Mouse (Mus musculus) kidney, postnatal 4 days (tissue): Measurements from ENCODE around the gene Cpeb1.

Source experiments
- DNase-seq, 2 experiments: peaks; one replicate each; pipeline ENCODE4 v3.0.0; 2021; ENCODE audit warnings: mixed read lengths in 2 of 2

The Cpeb1 gene

DNA sequence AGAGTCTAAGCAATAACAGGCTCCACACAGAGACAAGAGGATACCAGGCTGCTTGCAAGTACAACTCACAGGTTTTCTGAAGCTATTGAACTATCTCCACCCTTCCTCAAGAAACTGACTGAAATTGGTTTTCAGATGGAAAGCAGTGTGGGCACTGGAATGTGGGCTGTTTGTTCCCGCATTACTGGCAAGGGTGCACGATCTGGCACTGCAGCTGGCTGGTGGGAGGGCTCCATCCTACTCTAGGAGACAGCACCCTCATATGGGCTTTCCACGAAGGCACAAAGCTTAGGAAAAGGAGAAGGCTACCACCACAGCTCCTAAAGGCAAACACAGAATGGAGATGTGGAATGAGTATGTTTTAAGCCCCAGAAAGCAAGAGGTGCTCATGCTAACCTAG, 85.5 kb downstream of the Cpeb1 start:
- no peak for DNase-seq

DNA sequence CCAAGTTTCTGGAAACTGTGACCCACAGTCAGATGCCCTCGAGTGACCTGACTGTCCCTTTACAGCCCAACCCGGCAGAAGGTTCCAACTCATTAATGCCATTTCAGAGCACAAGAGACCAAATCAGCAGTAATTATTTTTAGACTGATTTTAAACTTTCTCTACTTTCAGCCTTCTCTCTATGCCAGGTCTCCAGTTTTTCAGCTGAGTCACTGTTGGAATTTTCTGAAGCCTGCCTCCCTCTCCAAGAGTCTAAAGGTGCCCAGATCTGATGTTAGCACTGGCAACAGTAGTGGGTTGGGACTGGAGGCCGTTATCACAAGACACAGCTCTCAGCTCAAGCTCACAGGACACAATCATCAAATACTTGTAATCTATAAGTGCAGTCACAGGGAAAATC, 87.3 kb downstream of the Cpeb1 start:
- no peak for DNase-seq

- no peak for DNase-seq
These were observed 98.3 kb downstream of the Cpeb1 start for GRCm38 (mm10) chr7:81356975-81357374.

DNA sequence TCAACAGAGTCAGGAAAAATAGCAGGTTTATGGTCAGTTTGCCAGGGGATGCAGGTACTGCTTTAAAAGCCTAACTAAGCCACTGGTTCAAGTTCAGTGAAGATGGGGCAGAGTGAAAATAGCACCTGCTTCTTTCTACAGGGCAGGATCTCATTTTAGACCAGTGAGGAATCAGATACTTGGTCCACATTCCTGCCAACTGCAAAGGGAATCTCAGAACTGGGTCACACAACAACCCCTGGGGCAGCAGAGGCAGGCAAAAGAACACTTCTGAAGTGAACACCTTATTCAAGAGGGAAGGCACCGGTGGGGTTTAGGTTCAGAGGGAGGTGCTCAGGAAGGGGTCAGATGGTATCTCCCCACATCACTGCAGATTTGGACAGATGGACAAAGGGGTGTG, 98.9 kb downstream of the Cpeb1 start:
- no peak for DNase-seq

GRCm38 (mm10) chr7:81355746-81356145, 99.5 kb downstream of the Cpeb1 start:
- DNase-seq, result no peak

GRCm38 (mm10) chr7:81351826-81352225, 103.4 kb downstream of the Cpeb1 start:
- no peak for DNase-seq

DNA sequence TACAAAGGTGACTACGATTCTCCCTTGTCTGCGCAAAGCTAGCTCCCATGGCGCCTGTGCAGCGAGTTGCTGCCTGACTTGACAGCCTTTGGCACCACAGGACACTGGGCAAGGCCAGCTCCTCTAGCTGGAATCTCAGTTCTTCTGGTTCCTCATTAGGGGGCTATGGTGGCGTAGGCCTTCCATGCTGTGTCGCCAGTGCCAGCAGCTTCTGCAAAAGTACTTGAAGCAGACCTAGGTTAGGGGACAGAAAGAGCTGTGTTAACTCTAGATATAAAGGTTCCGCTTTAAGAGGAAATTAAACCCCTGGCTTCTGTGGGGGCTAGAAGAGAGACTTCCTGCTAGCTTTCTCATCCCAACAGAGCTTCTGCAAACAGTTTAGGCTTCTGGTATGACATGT, 107.1 kb downstream of the Cpeb1 start:
- DNase-seq, result no peak

- no peak for DNase-seq
These were observed 109.7 kb downstream of the Cpeb1 start for GRCm38 (mm10) chr7:81345447-81346170.

DNA sequence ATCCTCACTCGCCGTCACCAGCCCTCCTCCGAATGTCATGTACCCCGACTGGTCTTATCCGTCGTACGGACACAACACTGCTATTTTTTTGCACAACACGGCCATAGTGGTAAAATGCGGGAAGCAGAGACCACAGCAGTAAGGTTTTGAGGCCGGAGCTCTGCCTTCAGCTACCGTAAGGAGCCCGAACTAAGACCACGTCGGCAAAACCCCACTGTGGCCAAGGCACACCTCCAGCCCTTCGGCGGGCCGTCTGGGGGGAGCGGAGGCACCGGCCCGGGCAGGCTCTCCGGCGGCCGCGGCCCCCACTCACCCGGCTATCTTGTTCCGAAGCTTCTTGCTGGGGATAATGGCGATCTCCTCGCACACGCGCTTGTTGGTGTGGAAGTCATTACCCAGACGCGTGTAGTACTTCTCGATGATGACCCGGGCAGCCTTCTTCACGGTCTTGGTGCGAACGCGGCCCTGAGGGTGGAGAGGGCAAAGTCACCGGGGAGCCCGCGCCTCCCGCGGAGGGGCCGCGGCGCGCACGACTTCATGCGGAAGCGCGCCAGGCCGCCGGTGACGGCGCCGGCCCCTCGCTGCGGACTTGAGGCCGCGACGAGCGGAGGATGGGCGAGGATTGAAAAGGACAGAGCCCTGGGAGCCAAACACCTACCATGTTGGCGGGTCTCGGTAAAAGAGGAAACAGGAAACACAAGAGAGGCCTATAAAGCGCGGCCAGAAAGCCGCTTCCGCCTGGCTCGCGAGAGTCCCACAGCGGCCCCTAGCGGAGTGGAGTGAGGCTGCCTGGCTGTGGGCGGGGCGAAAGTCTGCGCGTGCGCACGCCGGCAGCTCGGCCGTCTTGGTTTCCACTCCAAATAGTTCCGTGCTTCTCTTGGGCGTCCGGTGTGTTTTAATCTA, 110.5 kb downstream of the Cpeb1 start, which contains the start of gene Rps17:
Rps17 (minus strand) TSS at position 711 of the 903 bp plus-strand sequence.
- peak; percentile 98 for DNase-seq

GRCm38 (mm10) chr7:81343831-81344230, 111.4 kb downstream of the Cpeb1 start:
- no peak for DNase-seq

DNA sequence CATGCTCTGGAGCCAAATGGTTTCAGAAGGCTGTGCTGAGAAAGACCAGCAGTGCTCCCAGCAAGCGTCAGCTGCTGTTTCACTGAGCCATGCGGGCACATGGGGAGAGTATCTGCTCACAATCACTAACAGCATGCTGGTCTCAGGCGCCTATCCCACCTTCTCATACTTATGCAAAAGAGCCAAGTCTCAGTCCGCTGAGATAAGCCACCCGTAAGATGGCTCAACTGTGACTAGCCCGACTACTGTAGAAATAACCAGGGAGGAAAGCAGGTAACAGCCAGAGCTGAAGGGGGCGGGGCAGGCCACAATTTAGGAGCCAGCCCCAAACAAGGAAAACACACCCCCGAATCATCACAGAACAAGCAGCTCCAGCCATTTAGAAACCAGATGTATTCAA, 111.9 kb downstream of the Cpeb1 start:
- peak; percentile 35 to 51 for DNase-seq

- no peak for DNase-seq
These were observed 112.7 kb downstream of the Cpeb1 start for GRCm38 (mm10) chr7:81342356-81343094.

DNA sequence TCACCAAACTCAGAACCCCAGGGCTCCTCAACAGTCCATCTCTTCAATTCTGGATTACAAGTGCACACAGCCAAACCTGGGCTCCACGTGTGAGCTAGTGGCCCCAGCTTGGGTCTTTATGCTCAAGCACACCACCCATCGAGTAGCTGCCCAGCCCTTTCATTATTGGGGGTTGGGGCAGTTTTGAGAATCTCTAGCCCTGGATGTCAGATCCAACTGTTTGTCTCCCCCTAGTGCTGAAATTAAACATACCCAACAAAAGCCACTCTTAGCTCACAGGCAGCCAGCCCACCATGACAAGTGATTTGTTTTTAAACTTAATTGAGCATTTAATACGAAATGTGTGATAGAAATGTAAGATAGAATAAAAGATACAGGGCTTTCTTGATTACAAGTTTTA, 113.7 kb downstream of the Cpeb1 start:
- peak in 1 of 2 experiments; percentile 16 for DNase-seq

- DNase-seq, result peak; percentile 81 to 83
These were observed 115.5 kb downstream of the Cpeb1 start for GRCm38 (mm10) chr7:81339783-81340182.

DNA sequence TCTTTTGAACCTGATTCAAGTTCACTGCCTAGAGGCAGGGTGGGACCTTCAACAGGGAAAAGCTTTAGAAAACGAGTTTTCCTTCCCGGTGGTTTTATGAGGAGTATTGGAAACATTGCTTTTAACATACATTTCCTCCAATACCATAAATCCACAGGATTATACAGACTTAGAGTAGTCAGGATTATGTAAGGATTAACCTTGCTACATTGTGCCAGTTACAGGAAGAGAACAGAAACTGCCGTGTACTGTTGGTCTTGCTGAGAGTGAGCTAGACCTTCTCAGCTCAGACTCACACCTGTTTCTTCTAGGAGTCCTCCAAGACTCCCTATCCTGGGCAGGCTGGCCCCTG, 116.8 kb downstream of the Cpeb1 start:
- no peak for DNase-seq

- DNase-seq, result no peak
These were observed 117.3 kb downstream of the Cpeb1 start for GRCm38 (mm10) chr7:81337785-81338521.

GRCm38 (mm10) chr7:81336432-81336786, 118.9 kb downstream of the Cpeb1 start:
- DNase-seq, result peak; percentile 81 to 85

- DNase-seq, result peak; percentile 42 to 63
These were observed 119.4 kb downstream of the Cpeb1 start for GRCm38 (mm10) chr7:81335705-81336431.

GRCm38 (mm10) chr7:81331851-81332250, 123.4 kb downstream of the Cpeb1 start:
- DNase-seq, result no peak

DNA sequence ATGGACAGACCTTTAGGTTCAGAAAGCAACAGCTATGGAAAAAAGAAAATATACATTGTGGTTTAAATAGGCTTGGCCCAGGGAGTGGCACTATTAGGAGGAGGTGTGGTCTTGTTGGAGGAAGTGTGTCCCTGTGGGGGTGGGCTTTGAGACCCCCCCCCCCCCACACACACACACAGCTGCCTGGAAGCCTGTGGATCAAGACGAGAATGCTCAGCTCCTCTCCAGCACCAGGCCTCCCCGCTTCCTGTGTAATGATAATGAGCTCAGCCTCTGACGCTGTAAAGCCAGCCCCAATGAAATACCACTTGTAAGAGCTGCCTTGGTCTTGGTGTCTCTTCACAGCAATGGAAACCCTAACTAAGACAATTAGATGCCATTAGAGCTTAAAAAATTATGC, 124.5 kb downstream of the Cpeb1 start:
- no peak for DNase-seq

- no peak for DNase-seq
These were observed 127.6 kb downstream of the Cpeb1 start for GRCm38 (mm10) chr7:81327661-81328060.

GRCm38 (mm10) chr7:81326859-81327258, 128.4 kb downstream of the Cpeb1 start:
- DNase-seq, result no peak
